Mouse (Mus musculus): ENCODE data around the gene Ino80e.
A peak's percentile ranks its signal among the peaks of the same experiment; 100 is the strongest.

Ino80e gene

GRCm38 (mm10) chr7:126855641-126856040 is 6.5 kb downstream of the Ino80e start:
- DNase-seq (ENCODE audit: low spot score): no peak

DNA sequence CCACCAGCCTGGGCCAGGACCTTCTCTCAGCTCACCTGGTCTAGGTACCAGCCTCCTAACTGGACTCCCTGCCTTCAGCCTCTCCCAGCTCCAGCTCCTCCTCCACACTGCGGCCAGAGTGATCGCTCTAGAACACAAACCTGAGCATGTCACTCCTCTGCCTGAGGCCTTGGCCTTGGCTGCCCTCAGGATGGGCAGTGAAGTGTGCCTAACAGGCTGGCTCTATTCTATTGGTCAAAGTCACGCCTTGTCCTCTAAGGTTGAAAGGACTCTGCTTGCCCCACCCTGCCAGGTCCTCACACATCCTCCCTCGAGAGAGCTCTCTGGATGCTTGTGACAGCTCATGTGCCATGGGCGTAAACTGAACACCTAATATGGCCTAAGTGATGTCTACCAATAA is 8.7 kb downstream of the Ino80e start:
- no peak for DNase-seq (ENCODE audit: low spot score)

DNA sequence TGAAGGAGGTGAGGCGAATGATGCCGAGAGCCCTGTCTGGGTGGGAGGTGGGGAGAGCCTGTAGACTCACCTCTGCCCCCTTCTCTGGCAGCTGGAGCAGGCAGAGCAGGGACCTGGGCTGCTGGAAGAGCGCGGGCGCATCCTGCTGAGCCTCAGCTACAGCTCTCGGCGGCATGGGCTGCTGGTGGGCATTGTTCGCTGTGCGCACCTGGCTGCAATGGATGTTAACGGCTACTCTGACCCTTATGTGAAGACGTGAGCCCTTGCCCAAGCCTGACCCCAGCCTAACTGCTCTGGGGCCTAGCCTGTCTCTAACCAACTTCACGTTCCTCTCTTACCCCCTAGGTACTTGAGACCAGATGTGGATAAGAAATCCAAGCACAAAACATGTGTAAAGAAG is 11.0 kb downstream of the Ino80e start:
- DNase-seq (ENCODE audit: low spot score): no peak

- DNase-seq (ENCODE audit: low spot score): no peak
Measured at GRCm38 (mm10) chr7:126850161-126850560, 12.0 kb downstream of the Ino80e start.

- no peak for DNase-seq (ENCODE audit: low spot score)
Measured at GRCm38 (mm10) chr7:126848794-126849193, 13.4 kb downstream of the Ino80e start.

- DNase-seq (ENCODE audit: low spot score): no peak
Measured at GRCm38 (mm10) chr7:126847421-126848398, 14.5 kb downstream of the Ino80e start.

DNA sequence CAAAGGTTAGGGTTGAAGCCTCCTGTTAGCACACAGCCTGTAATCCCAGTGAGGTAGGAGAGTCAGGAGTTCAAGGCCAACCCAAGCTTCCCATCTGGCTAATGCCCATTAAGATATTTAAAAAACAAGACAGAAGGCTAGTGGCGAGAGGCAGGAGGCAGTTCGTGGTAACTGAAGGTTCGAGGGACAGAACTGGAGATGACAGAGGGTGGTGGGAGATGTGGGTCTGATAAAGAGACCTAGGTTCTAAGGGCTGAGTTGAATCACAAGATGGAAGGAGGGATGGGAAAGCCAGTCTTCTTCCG is 15.1 kb downstream of the Ino80e start, which contains the start of gene Doc2a:
TSS of gene Doc2a (plus strand) at position 301 of the 305 bp plus-strand sequence.
- DNase-seq (ENCODE audit: low spot score): no peak

- no peak for DNase-seq (ENCODE audit: low spot score)
Measured at GRCm38 (mm10) chr7:126845516-126845915, 16.7 kb downstream of the Ino80e start.

GRCm38 (mm10) chr7:126843276-126843675 is 18.9 kb downstream of the Ino80e start:
- no peak for DNase-seq (ENCODE audit: low spot score)

DNA sequence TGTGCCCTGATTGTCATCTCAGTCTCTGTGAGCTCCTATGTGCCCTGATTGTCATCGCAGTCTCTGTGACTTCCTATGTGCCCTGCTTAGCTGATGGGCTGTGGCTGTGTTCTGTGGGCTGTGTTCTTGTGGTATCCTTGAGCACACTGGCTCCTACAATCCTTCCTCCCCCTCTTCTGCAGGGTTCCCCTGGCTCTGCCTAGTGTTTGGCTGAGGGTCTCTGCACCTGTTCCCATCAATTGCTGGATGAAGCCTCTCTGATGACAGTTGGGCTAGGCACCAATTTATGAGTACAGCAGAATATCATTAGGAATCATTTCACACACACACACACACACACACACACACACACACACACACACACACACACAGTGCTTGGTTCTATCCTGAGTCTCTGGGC is 28.9 kb downstream of the Ino80e start:
- DNase-seq (ENCODE audit: low spot score): no peak

DNA sequence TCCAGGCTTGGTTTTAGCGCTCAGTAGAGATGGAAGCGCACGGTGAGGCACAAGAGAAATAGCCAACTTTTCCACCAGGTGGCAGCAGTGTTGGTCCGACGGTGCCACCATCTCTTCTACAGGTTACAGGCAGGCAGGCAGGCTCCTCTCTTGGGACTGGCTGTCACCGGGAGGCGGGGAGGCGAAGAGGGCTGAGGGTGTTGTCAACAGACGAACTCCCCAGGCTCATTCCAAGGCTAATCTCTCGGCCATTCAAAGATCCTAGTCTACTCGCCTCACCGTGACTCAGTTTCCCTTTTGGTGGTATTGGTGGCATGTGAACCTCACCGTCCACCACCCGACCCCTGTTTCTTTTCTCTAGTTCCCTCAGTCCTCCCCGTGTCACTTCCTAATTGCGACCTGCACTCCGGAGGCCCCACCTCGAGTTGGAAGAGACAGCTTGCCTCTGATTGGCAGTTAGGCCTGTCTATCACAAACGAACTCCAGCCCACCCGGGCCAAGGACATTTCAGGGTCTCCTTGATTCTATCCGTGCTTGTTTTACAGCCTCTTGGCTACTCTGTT is 30.1 kb downstream of the Ino80e start:
- no peak for DNase-seq (ENCODE audit: low spot score)

- DNase-seq (ENCODE audit: low spot score): no peak
Measured at GRCm38 (mm10) chr7:126831539-126831938, 30.6 kb downstream of the Ino80e start, which contains the start of gene 4930451I11Rik. Gene 4930451I11Rik (minus strand): TSS chr7:126831639.

GRCm38 (mm10) chr7:126825952-126826351 is 36.2 kb downstream of the Ino80e start:
- no peak for DNase-seq (ENCODE audit: low spot score)

DNA sequence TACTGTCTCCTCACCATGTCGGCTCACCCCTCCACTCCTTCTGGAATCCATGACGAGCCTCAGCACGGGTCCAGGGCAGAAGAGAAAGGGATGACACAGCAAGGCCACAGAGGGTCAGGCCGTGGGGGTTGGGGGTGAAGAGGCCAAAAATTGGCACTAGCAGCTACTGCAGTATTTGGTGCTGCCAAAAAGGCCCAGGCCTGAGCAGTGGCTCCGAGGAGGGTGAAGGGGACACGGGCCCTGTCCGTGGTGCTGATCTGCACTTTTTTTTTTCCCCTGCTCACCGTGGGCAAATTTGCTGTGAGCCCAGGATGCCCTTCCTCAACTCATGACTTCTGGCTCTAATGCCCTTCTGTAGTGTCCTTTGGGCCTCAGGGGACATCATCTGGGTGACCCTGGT is 36.8 kb downstream of the Ino80e start:
- DNase-seq (ENCODE audit: low spot score): no peak

- no peak for DNase-seq (ENCODE audit: low spot score)
Measured at GRCm38 (mm10) chr7:126823940-126824339, 38.2 kb downstream of the Ino80e start.

DNA sequence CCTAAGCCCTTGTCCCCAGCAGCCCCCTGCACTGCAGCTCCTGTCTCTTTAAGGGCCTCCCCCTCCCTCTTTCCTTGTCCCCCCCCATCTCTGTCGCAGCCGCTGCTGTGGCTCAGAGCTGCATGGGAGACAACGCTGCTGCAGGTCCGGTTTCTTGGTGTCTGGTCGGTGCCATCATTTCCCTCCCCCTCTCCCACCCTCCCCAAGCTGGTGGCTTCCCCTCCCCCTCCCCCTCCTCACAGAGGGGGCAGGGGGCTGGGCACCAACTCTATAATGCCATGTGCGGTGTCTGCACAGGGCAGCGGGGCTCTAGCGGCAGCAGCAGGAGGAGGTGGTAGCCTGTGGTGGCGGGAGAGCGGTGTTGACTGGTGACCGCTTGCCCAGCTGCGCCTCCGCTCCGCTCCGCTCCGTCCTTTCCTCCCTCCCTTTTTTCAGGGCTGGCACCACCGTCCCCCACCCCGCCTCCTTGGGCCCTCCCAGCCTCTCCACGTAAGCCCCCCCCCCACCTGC is 38.9 kb downstream of the Ino80e start:
- no peak for DNase-seq (ENCODE audit: low spot score)

GRCm38 (mm10) chr7:126822741-126823140 is 39.4 kb downstream of the Ino80e start:
- no peak for DNase-seq (ENCODE audit: low spot score)

- peak; percentile 70 for DNase-seq (ENCODE audit: low spot score)
Measured at GRCm38 (mm10) chr7:126821835-126822511, 40.2 kb downstream of the Ino80e start.

DNA sequence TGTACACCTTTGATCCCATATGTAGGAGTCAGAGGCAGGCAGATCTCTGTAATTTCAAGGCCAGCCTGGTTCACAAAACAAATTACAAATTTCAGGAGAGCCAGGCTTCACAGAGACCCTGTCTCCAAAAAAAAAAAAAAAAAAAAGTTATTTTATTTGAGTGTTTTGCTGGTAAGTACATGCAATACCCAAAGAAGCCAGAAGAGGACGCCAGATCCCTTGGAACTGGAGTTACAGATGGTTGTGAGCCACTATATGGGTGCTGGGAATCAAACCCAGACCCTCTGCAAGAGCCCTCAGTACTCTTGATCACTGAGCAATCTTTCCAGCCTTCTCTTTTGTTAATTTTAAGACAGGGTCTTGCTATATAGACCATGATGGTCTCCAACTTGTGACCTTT is 43.4 kb downstream of the Ino80e start:
- no peak for DNase-seq (ENCODE audit: low spot score)

DNA sequence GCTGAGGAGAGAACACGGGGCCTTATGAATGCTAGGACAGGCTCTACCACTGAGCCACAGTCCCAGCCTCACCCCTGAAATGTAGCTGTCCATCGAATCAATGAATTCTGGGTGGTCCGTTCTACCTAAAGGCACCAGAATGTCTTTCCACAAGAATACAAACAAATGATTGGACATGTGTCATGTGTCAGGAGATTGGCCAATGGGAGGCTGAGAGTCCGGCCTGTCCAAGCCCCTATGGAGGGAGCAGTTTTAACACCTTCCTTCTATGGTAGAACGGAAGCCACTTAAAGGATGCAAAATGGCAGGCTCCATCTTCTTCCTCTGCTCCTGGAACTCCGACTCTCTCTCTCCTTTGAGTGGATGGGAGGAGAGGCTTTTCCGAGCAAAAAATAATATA is 44.6 kb downstream of the Ino80e start:
- no peak for DNase-seq (ENCODE audit: low spot score)

DNA sequence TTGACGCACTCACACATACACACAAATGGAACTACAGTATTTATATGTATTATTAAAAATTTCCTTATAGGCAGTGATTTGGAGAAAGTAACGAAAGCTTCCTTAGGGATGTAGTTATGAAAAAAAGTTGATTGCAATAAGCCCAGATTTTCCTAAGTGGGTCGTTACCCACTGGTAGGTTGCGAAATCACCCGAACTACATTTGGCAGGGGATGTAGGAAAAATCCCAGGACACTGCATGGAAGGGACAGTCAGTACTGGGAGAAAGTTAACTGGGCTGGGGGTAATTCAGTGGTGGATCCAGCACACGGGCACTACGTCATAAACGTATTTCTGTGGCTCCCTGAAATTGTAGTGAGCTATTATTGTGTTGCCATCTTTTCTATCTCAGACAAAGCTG is 45.7 kb downstream of the Ino80e start:
- no peak for DNase-seq (ENCODE audit: low spot score)

DNA sequence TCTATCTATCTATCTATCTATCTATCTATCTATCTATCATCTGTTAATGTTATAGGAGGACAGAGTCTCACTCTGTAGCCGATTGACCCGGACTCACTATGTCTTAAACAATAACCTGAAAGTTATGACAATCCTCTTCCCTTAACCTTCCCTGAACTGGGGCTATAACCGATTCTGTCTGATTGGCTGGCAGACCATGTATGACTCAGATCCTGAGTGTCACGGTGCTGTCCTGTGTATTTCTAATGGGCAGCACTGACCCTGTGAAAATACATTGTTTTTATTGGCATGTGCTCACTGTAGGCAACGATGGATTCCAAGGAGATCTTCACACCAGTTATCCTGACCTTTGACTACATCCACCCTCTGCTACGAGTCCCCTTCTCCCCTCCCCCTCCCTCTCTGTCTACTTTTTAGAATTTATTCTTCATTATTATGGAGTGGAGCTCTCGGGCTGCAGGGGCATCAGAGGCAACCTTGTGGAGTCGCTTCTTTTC is 46.4 kb downstream of the Ino80e start:
- DNase-seq (ENCODE audit: low spot score): no peak

Data from ovary, postnatal 10 days (tissue).